Mouse (Mus musculus): ENCODE results near the gene Arfgap3. TPM values are rescaled to one million over a fixed set of nuclear protein-coding genes. Genes with fewer than 3 reads are reported as not detected.
"Not testable (repeated sequence)": the region's sequence is repeated elsewhere in the genome, so short reads cannot be mapped to it uniquely, and the experiment has no call there.

Arfgap3 gene
- polyA plus RNA-seq, 1 experiment, result 55.2 TPM

DNA sequence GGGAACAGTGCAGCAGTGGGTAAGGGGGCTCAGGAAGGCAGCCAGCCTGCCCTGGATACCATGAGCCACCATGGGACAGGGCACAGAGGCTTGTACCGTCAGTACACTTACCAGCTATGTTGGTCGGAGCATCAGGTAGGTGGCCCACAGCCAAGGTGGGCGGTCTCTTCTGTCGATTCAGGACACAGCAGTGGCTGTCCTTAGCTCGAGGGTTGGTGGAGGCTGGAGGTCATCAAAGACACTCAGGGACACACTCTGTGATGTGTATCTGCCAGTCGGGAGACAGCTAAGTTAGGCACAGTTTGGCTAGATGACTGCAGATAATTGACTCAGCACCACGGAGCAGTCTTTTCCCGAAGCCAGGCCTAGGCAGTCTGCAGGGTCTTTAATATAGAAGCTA, 65.2 kb downstream of the Arfgap3 start:
- TF ChIP-seq CTCF (IDR thresholded peaks at IDR 0.05; ENCODE audit: borderline replicate concordance, insufficient read depth, low read length) (no peak), POLR2A (IDR thresholded peaks at IDR 0.05; ENCODE audit: low read depth, low read length) (no peak)
- Histone ChIP-seq H3K4me1 (ENCODE audit: control insufficient read depth, insufficient read depth, low read length) (no peaks in the 10 kb centered on the region), H3K27ac (ENCODE audit: insufficient read depth, low read length) (no peak overlapping the region), H3K4me3 (ENCODE audit: insufficient read depth, low read length) (no peak overlapping the region)

GRCm38 (mm10) chr15:83282397-83282796, 67.7 kb downstream of the Arfgap3 start:
- no peak for TF ChIP-seq POLR2A (IDR thresholded peaks at IDR 0.05; ENCODE audit: low read depth, low read length)
- no peak for TF ChIP-seq CTCF (IDR thresholded peaks at IDR 0.05; ENCODE audit: borderline replicate concordance, insufficient read depth, low read length)
- Histone ChIP-seq H3K4me3 (ENCODE audit: insufficient read depth, low read length) (no peak overlapping the region), H3K27ac (ENCODE audit: insufficient read depth, low read length) (no peak overlapping the region), H3K4me1 (ENCODE audit: control insufficient read depth, insufficient read depth, low read length) (no peaks in the 10 kb centered on the region; the same call in 1 of the 2 replicates)

- no peak overlapping the region for H3K4me3 ChIP-seq (ENCODE audit: insufficient read depth, low read length)
- no peak for TF ChIP-seq CTCF (IDR thresholded peaks at IDR 0.05; ENCODE audit: borderline replicate concordance, insufficient read depth, low read length)
- no peak for TF ChIP-seq POLR2A (IDR thresholded peaks at IDR 0.05; ENCODE audit: low read depth, low read length)
- no peak overlapping the region for H3K27ac ChIP-seq (ENCODE audit: insufficient read depth, low read length)
- no peaks in the 10 kb centered on the region; the same call in 1 of the 2 replicates for H3K4me1 ChIP-seq (ENCODE audit: control insufficient read depth, insufficient read depth, low read length)
Measured at GRCm38 (mm10) chr15:83281303-83281702, 68.7 kb downstream of the Arfgap3 start.

DNA sequence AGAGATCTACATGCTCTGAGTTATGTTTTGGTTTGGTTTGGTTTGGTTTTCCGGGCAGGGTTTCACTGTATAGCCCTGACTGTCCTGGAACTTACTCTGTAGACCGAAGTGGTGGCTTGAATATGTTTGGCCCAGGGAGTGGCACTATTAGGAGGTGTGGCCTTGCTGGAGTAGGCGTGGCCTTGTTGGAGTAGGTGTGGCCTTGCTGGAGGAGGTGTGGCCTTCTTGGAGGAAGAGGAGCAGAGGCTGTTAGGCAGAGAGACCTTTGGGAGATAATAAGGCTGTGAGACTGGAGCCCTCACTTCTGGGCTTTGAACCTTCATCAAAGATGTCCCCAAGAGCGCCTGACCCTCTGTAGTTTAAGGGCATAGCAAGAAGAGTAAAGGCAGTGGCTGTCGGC, 71.5 kb downstream of the Arfgap3 start:
- no peak overlapping the region for H3K27ac ChIP-seq (ENCODE audit: insufficient read depth, low read length)
- no peaks in the 10 kb centered on the region; the same call in 1 of the 2 replicates for H3K4me1 ChIP-seq (ENCODE audit: control insufficient read depth, insufficient read depth, low read length)
- no peak for TF ChIP-seq CTCF (IDR thresholded peaks at IDR 0.05; ENCODE audit: borderline replicate concordance, insufficient read depth, low read length)
- no peak for TF ChIP-seq POLR2A (IDR thresholded peaks at IDR 0.05; ENCODE audit: low read depth, low read length)
- no peak overlapping the region for H3K4me3 ChIP-seq (ENCODE audit: insufficient read depth, low read length)

GRCm38 (mm10) chr15:83277451-83277850, 72.6 kb downstream of the Arfgap3 start:
- Histone ChIP-seq H3K4me3 (ENCODE audit: insufficient read depth, low read length) (no peak overlapping the region), H3K4me1 (ENCODE audit: control insufficient read depth, insufficient read depth, low read length) (no peaks in the 10 kb centered on the region; the same call in 1 of the 2 replicates), H3K27ac (ENCODE audit: insufficient read depth, low read length) (no peak overlapping the region)
- TF ChIP-seq POLR2A (IDR thresholded peaks at IDR 0.05; ENCODE audit: low read depth, low read length) (no peak), CTCF (IDR thresholded peaks at IDR 0.05; ENCODE audit: borderline replicate concordance, insufficient read depth, low read length) (no peak)

DNA sequence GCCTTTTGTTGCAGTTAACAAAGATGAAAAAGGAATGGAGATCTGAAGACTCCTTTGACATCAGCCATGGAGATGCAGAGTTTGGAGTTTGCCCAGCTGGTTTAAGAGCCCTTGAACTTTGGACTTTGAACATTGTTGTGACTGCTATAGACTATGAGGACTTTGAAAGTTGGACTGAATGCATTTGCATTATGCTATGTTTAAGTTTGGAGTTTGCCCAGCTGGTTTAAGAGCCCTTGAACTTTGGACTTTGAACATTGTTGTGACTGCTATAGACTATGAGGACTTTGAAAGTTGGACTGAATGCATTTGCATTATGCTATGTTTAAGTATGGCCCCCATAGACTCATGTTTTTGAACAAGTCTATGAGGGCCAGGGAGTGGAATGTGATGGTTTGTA, 75.8 kb downstream of the Arfgap3 start:
- not testable (repeated sequence) for H3K4me3 ChIP-seq (ENCODE audit: insufficient read depth, low read length); H3K4me1 ChIP-seq (ENCODE audit: control insufficient read depth, insufficient read depth, low read length); H3K27ac ChIP-seq (ENCODE audit: insufficient read depth, low read length)

DNA sequence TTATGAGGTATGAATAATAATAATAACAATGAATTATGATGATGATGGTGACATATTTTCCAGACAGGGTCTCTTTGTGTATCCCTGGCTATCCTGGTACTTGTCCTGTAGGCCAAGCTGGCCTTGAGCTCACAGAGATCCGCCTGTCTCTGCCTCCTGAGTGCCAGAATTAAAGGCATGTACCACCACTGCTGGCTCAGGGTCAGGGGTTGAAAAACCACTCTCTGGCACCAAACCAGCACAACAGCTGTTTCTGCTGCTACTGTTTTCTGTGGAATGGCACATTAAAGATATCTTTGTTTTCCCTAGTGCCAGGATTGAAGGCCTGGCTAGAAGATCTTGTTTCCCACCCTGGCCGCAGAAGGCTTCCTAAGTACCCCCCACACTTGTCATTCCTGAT, 77.0 kb downstream of the Arfgap3 start:
- H3K4me3 ChIP-seq (ENCODE audit: insufficient read depth, low read length), result no peak overlapping the region
- TF ChIP-seq CTCF (IDR thresholded peaks at IDR 0.05; ENCODE audit: borderline replicate concordance, insufficient read depth, low read length) (no peak), POLR2A (IDR thresholded peaks at IDR 0.05; ENCODE audit: low read depth, low read length) (no peak)
- no peak overlapping the region for H3K27ac ChIP-seq (ENCODE audit: insufficient read depth, low read length)
- no peaks in the 10 kb centered on the region; the same call in 1 of the 2 replicates for H3K4me1 ChIP-seq (ENCODE audit: control insufficient read depth, insufficient read depth, low read length)

GRCm38 (mm10) chr15:83271221-83271620, 78.8 kb downstream of the Arfgap3 start:
- H3K27ac ChIP-seq (ENCODE audit: insufficient read depth, low read length); H3K4me3 ChIP-seq (ENCODE audit: insufficient read depth, low read length); H3K4me1 ChIP-seq (ENCODE audit: control insufficient read depth, insufficient read depth, low read length): not testable (repeated sequence)

DNA sequence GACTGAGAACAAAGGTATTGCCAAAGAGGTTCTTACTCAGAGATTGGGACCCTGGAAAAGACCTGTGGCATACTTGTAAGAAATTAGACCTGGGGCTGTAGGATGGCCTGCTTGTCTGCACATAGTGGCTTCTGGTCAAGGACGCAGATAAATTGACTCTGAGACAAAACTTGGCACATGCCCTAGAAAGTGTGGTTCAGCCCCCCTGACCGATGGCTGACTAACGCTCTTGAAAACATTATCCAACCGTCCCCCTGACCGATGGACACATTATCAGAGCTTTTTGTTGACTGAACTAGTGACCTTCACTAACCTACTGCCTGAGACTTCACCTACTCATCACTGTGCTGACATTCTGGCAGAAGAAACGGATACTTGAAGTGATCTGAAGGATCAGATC, 80.1 kb downstream of the Arfgap3 start:
- H3K27ac ChIP-seq (ENCODE audit: insufficient read depth, low read length); H3K4me1 ChIP-seq (ENCODE audit: control insufficient read depth, insufficient read depth, low read length); H3K4me3 ChIP-seq (ENCODE audit: insufficient read depth, low read length): not testable (repeated sequence)

GRCm38 (mm10) chr15:83268428-83268827, 81.6 kb downstream of the Arfgap3 start:
- H3K27ac ChIP-seq (ENCODE audit: insufficient read depth, low read length); H3K4me3 ChIP-seq (ENCODE audit: insufficient read depth, low read length); H3K4me1 ChIP-seq (ENCODE audit: control insufficient read depth, insufficient read depth, low read length): not testable (repeated sequence)

DNA sequence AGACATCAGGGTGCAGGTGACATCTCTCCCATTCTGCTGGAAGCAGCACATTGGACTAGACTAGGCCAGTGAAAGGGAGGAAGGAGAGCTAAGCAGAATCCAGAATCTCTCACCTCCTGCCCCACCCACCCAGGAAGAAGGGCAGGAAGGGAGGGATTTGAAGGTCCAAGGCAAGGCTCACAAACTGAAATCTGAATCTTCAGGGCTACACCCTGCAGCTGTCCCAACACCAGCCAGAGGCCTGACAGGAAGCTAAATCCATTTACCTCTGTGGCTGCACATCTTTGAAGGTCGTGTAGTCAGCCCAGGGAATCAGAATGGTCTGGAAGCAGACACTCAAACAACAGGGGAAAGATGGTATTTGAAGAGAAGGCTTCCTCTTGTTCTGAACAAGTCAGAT, 84.8 kb downstream of the Arfgap3 start:
- no peaks in the 10 kb centered on the region; the same call in 1 of the 2 replicates for H3K4me1 ChIP-seq (ENCODE audit: control insufficient read depth, insufficient read depth, low read length)
- H3K27ac ChIP-seq (ENCODE audit: insufficient read depth, low read length), result no peak overlapping the region
- no peak overlapping the region for H3K4me3 ChIP-seq (ENCODE audit: insufficient read depth, low read length)
- TF ChIP-seq POLR2A (IDR thresholded peaks at IDR 0.05; ENCODE audit: low read depth, low read length), result no peak
- TF ChIP-seq CTCF (IDR thresholded peaks at IDR 0.05; ENCODE audit: borderline replicate concordance, insufficient read depth, low read length), result no peak
